Mouse (Mus musculus): ENCODE measurements around the gene Lexm. TPM values are rescaled to one million over a fixed set of nuclear protein-coding genes. Genes with fewer than 3 reads are reported as not detected.

Gene Lexm
- total RNA-seq, 2 experiments from 2014 or later, result not detected

DNA sequence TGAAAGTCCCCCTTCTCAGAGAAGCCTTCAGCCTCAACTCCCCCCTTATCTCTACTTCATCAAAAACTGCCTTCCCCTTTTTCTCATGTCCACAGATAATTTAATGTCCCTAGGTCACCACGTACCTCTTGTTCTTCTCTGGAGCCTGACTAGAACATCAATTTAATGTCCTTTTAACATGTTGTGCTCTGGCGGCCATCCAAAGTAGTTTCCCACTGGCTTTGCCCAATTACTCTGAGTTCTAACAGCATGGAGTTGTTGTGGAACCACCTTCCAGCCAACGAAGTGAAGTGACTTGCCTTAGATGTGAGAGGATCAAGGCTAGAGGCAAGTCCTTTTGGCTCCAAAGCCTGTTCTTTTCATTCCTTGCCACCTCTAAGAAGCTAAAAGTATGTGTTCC, 75.5 kb downstream of the Lexm start:
- DNase-seq, result no peak

Other genes with a start within 250 kb of the Lexm start
- not detected for gene Pcsk9, start 152.9 kb downstream of the Lexm start, total RNA-seq (2021)
- gene Bsnd, start 125.0 kb downstream of the Lexm start, total RNA-seq (2021), result not detected
- 1 to 10 TPM; 1.5 to 2.5 TPM for gene Dhcr24, start 56.2 kb downstream of the Lexm start, total RNA-seq (2021)
- not detected for gene Ttc22, start 5.2 kb upstream of the Lexm start, total RNA-seq (2021)
- gene Pars2, start 33.8 kb upstream of the Lexm start, total RNA-seq (2021), result 1 to 10 TPM; 4.8 to 4.9 TPM
- 10 to 100 TPM; 18.9 to 20.2 TPM for gene Ttc4, start 61.7 kb upstream of the Lexm start, total RNA-seq (2021)
- under 1 TPM; 0.07 to 0.49 TPM for gene Mroh7, start 113.7 kb upstream of the Lexm start, total RNA-seq (2021)
- under 1 TPM; 0.27 to 0.51 TPM for gene Fam151a, start 116.6 kb upstream of the Lexm start, total RNA-seq (2021)
- 10 to 100 TPM; 24.2 to 38.0 TPM for gene Acot11, start 187.8 kb upstream of the Lexm start, total RNA-seq (2021)

Measured in heart, adult 18-20 months (tissue).